Mouse (Mus musculus) neural tube, embryonic 14.5 days (tissue): ENCODE results near the gene Lyrm1. TPM values are rescaled to one million over a fixed set of nuclear protein-coding genes. Genes with fewer than 3 reads are reported as not detected.

Source experiments
- polyA plus RNA-seq: library from polyadenylated mRNA; unstranded; fragments of >200 nt; fragmentation: Nextera tagmentation; extraction: Ambion mirVana; gene quantifications from 2 replicates; pipeline ENCODE4 v1.2.1, GENCODE M21; 2014

Gene Lyrm1
- polyA plus RNA-seq, 1 experiment from 2014 or later, result 20.2 TPM

Other genes starting within 250 kb of the Lyrm1 start
- gene Acsm4, start 205.8 kb upstream of the Lyrm1 start, polyA plus RNA-seq, result not detected in 2 replicates
- 67.8 and 79.0 TPM in 2 replicates for gene Thumpd1, start 175.1 kb upstream of the Lyrm1 start, polyA plus RNA-seq
- 0.16 and 0.27 TPM in 2 replicates for gene Acsm3, start 134.9 kb upstream of the Lyrm1 start, polyA plus RNA-seq
- 8.4 and 14.3 TPM in 2 replicates for gene Rexo5, start 101.9 kb upstream of the Lyrm1 start, polyA plus RNA-seq
- gene Eri2, start 101.8 kb upstream of the Lyrm1 start, polyA plus RNA-seq, result 18.3 and 21.2 TPM in 2 replicates
- gene Dcun1d3, start 437 bp downstream of the Lyrm1 start, polyA plus RNA-seq, result 10.0 and 15.3 TPM in 2 replicates
- gene Dnah3, start 199.4 kb downstream of the Lyrm1 start, polyA plus RNA-seq, result not detected in 2 replicates
- 9.3 and 12.4 TPM in 2 replicates for gene Tmem159, start 206.5 kb downstream of the Lyrm1 start, polyA plus RNA-seq
- gene Zp2, start 249.4 kb downstream of the Lyrm1 start, polyA plus RNA-seq, result not detected in 2 replicates